Mouse (Mus musculus) myocyte (in vitro differentiated cells): Measurements from ENCODE around the gene Kif14.

Experiments used
- E2F4 ChIP-seq: IDR thresholded peaks from one replicate; pipeline ENCODE4 v1.6.1; 2011; ENCODE audit warnings: mild to moderate bottlenecking, control low read depth, moderate library complexity; ENCODE audit not compliant: insufficient read depth
- MAX ChIP-seq: IDR thresholded peaks from one replicate; pipeline ENCODE4 v1.6.1; 2011; ENCODE audit warnings: low read depth, mild to moderate bottlenecking, control low read depth
- MYOD1 ChIP-seq, 3 experiments: IDR thresholded peaks; one replicate each; pipeline ENCODE4 v1.6.1; 2011; ENCODE audit warnings: control low read depth in 2 of 3, low read depth in 2 of 3, mild to moderate bottlenecking in 2 of 3, moderate library complexity in 1 of 3; ENCODE audit not compliant: insufficient read length in 2 of 3, control insufficient read depth in 1 of 3
- POLR2A ChIP-seq: IDR thresholded peaks from one replicate; pipeline ENCODE4 v1.6.1; 2011; ENCODE audit warnings: low read depth, mild to moderate bottlenecking, control low read depth, moderate library complexity; ENCODE audit not compliant: insufficient read length
- POLR2AphosphoS2 ChIP-seq: IDR thresholded peaks from one replicate; pipeline ENCODE4 v1.6.1; 2011; ENCODE audit warnings: low read depth, control low read depth; ENCODE audit not compliant: insufficient read length
- TCF12 ChIP-seq: IDR thresholded peaks from one replicate; pipeline ENCODE4 v1.6.1; 2011; ENCODE audit warnings: mild to moderate bottlenecking, control low read depth; ENCODE audit not compliant: poor library complexity, insufficient read depth, severe bottlenecking
- TCF3 ChIP-seq: IDR thresholded peaks from one replicate; pipeline ENCODE4 v1.6.1; 2011; ENCODE audit warnings: low read depth, control low read depth; ENCODE audit not compliant: insufficient read length
- USF1 ChIP-seq: IDR thresholded peaks from one replicate; pipeline ENCODE4 v1.6.1; 2011; ENCODE audit warnings: low read depth, mild to moderate bottlenecking, control low read depth, moderate library complexity

GRCm38 (mm10) chr1:136555892-136556291 is 89.7 kb downstream of the Kif14 start:
- TF ChIP-seq POLR2A (no peak), USF1 (no peak), TCF12 (no peak), POLR2AphosphoS2 (no peak), E2F4 (no peak), MYOD1 (IDR thresholded peaks at IDR 0.05; ENCODE audit: control insufficient read depth in 1 of 3, insufficient read length in 2 of 3, low read depth in 2 of 3) (no peak), MAX (no peak), TCF3 (no peak)
